Mouse (Mus musculus): Measurements from ENCODE around the gene Sec24a.
"Not testable (repeated sequence)": the region's sequence is repeated elsewhere in the genome, so short reads cannot be mapped to it uniquely, and the experiment has no call there.

Sec24a gene

GRCm38 (mm10) chr11:51763213-51763907, at the start of gene Sec24a, which contains the start of gene Sar1b:
Gene Sec24a (minus strand): TSS chr11:51763634.
Gene Sar1b (plus strand): TSS chr11:51763687.
- peak; percentile 87 for DNase-seq

- DNase-seq: no peak
Measured at GRCm38 (mm10) chr11:51812022-51812546, 48.6 kb upstream of the Sec24a start.

GRCm38 (mm10) chr11:51811230-51811629, 47.8 kb upstream of the Sec24a start:
- DNase-seq: no peak

- no peak for DNase-seq
Measured at GRCm38 (mm10) chr11:51809632-51810224, 46.3 kb upstream of the Sec24a start.

- no peak for DNase-seq
Measured at GRCm38 (mm10) chr11:51807108-51807879, 43.9 kb upstream of the Sec24a start.

- DNase-seq: peak; percentile 66
Measured at GRCm38 (mm10) chr11:51805221-51805981, 42.0 kb upstream of the Sec24a start.

GRCm38 (mm10) chr11:51800634-51801325, 37.3 kb upstream of the Sec24a start:
- peak; percentile 55 for DNase-seq

GRCm38 (mm10) chr11:51796272-51796671, 32.8 kb upstream of the Sec24a start:
- DNase-seq: no peak

- DNase-seq: no peak
Measured at GRCm38 (mm10) chr11:51790662-51791061, 27.2 kb upstream of the Sec24a start.

- DNase-seq: not testable (repeated sequence)
Measured at GRCm38 (mm10) chr11:51789735-51790134, 26.3 kb upstream of the Sec24a start.

- DNase-seq: no peak
Measured at GRCm38 (mm10) chr11:51785926-51786325, 22.5 kb upstream of the Sec24a start.

- no peak for DNase-seq
Measured at GRCm38 (mm10) chr11:51782721-51783120, 19.3 kb upstream of the Sec24a start.

GRCm38 (mm10) chr11:51780773-51781267, 17.4 kb upstream of the Sec24a start:
- no peak for DNase-seq

- DNase-seq: no peak
Measured at GRCm38 (mm10) chr11:51777478-51777877, 14.0 kb upstream of the Sec24a start.

- no peak for DNase-seq
Measured at GRCm38 (mm10) chr11:51775507-51775906, 12.1 kb upstream of the Sec24a start.

GRCm38 (mm10) chr11:51768296-51768695, 4.9 kb upstream of the Sec24a start:
- DNase-seq: no peak

- no peak for DNase-seq
Measured at GRCm38 (mm10) chr11:51767579-51768220, 4.3 kb upstream of the Sec24a start.

GRCm38 (mm10) chr11:51764816-51765215, 1.4 kb upstream of the Sec24a start:
- DNase-seq: no peak

GRCm38 (mm10) chr11:51763955-51764354, 521 bp upstream of the Sec24a start:
- no peak for DNase-seq

- no peak for DNase-seq
Measured at GRCm38 (mm10) chr11:51761241-51761640, 2.2 kb downstream of the Sec24a start.

GRCm38 (mm10) chr11:51759941-51760657, 3.3 kb downstream of the Sec24a start:
- DNase-seq: no peak

Measured in right cerebral cortex, postnatal 14 days (tissue).